In genomic region chr19:57814291-57814690, GRCm38 (mm10) we compare ENCODE assay signal across 25 mouse cellular contexts.
DNase-seq lines count a peak whose midpoint lies in the region; ATAC-seq and TF ChIP-seq lines count a peak whose summit lies in the region.
"Had no signal": no experiment of that assay in that cellular context is flagged by ENCODE, and none has a peak within 500 bp of the region (broad histone marks: within the 10 kb centered on the region; RNA-seq: fewer than 3 reads in every experiment).

No protein-coding gene starts in this region.

- H3K36me3 ChIP-seq in kidney, adult 2 months (ENCODE audit: control insufficient read depth, insufficient read depth, low read length): no peaks in the 10 kb centered on the region
- no peaks in the 10 kb centered on the region; the same call in 1 of the 2 replicates for H3K36me3 ChIP-seq in kidney, embryonic 14.5 days (ENCODE audit: control insufficient read depth, insufficient read depth, low read length)
- H3K36me3 ChIP-seq in midbrain, postnatal 0 days (ENCODE audit: insufficient read depth, low read length): no peaks in the 10 kb centered on the region
- H3K36me3 ChIP-seq in midbrain, embryonic 13.5 days: no peaks in the 10 kb centered on the region
- H3K36me3 ChIP-seq: embryonic facial prominence, embryonic 13.5 days; limb, embryonic 15.5 days; liver, embryonic 15.5 days; midbrain, embryonic 15.5 days; neural tube, embryonic 15.5 days had no signal

- no peak overlapping the region for H3K4me2 ChIP-seq in kidney, embryonic 14.5 days (replicated peaks; ENCODE audit: low read depth, low read length)
- H3K4me2 ChIP-seq in midbrain, postnatal 0 days (ENCODE audit: low read depth, low read length, poor library complexity, severe bottlenecking): no peak overlapping the region
- no peak overlapping the region for H3K4me2 ChIP-seq in midbrain, embryonic 13.5 days (replicated peaks)
- H3K4me2 ChIP-seq: embryonic facial prominence, embryonic 13.5 days; limb, embryonic 15.5 days; liver, embryonic 15.5 days; midbrain, embryonic 15.5 days; neural tube, embryonic 15.5 days had no signal

- no peak overlapping the region for H3K9ac ChIP-seq in kidney, embryonic 14.5 days (ENCODE audit: low read depth, low read length)
- no peak overlapping the region for H3K9ac ChIP-seq in midbrain, postnatal 0 days (replicated peaks; ENCODE audit: low read length, poor library complexity, severe bottlenecking)
- no peak overlapping the region for H3K9ac ChIP-seq in midbrain, embryonic 13.5 days (replicated peaks)
- H3K9ac ChIP-seq: embryonic facial prominence, embryonic 13.5 days; limb, embryonic 15.5 days; liver, embryonic 15.5 days; midbrain, embryonic 15.5 days; neural tube, embryonic 15.5 days had no signal

- no peak for ATAC-seq in kidney, embryonic 14.5 days (ENCODE audit: low FRiP score, low TSS enrichment)
- ATAC-seq in midbrain, postnatal 0 days (ENCODE audit: low FRiP score): no peak
- no peak for ATAC-seq in midbrain, embryonic 13.5 days
- ATAC-seq: activated CD4-positive, CD25-positive, alpha-beta regulatory T cell, adult 4 months; forebrain, embryonic 14.5 days; midbrain, embryonic 15.5 days had no signal

- H3K4me3 ChIP-seq in kidney, adult 2 months (ENCODE audit: insufficient read depth, low read depth, low read length): no peak overlapping the region
- no peak overlapping the region for H3K4me3 ChIP-seq in kidney, embryonic 14.5 days (ENCODE audit: low read length)
- no peak overlapping the region for H3K4me3 ChIP-seq in midbrain, postnatal 0 days (ENCODE audit: low read depth, low read length)
- no peak overlapping the region for H3K4me3 ChIP-seq in midbrain, embryonic 13.5 days (replicated peaks)
- H3K4me3 ChIP-seq: embryonic facial prominence, embryonic 13.5 days; gastrocnemius, adult 2 months; limb, embryonic 15.5 days; liver, embryonic 15.5 days; midbrain, embryonic 15.5 days; myocyte; neural tube, embryonic 15.5 days had no signal

- peak; percentile 43 for DNase-seq in kidney, adult 2 months
- DNase-seq in midbrain, postnatal 0 days (ENCODE audit: low spot score): peak; percentile 15
- peak; percentile 30 for DNase-seq in adrenal gland, postnatal 25 days
- peak; percentile 9 for DNase-seq in gonadal fat pad, adult 2 months (ENCODE audit: low read depth)
- DNase-seq in retina, postnatal 1 day: no peak
- DNase-seq: cerebellum, adult 11-12 months; cerebellum, postnatal 36 days; embryo, embryonic 11 days; gastrocnemius, adult 2 months; heart, postnatal 4 days; kidney, adult 18-20 months; left cerebral cortex, postnatal 4 days; lung, postnatal 4 days; thymus, adult 2 months had no signal

- TF ChIP-seq POLR2A in kidney, adult 2 months (IDR thresholded peaks at IDR 0.05; ENCODE audit: low read depth, low read length): no peak

- H3K9me3 ChIP-seq in kidney, embryonic 14.5 days (ENCODE audit: control insufficient read depth, low read length): no peaks in the 10 kb centered on the region
- H3K9me3 ChIP-seq in midbrain, postnatal 0 days (ENCODE audit: low read length): no peaks in the 10 kb centered on the region
- H3K9me3 ChIP-seq in midbrain, embryonic 13.5 days: no peaks in the 10 kb centered on the region
- H3K9me3 ChIP-seq: embryonic facial prominence, embryonic 13.5 days; limb, embryonic 15.5 days; liver, embryonic 15.5 days; midbrain, embryonic 15.5 days; neural tube, embryonic 15.5 days had no signal

- H3K27me3 ChIP-seq in kidney, adult 2 months (replicated peaks; ENCODE audit: control insufficient read depth, insufficient read depth, low read length): no peaks in the 10 kb centered on the region
- H3K27me3 ChIP-seq in kidney, embryonic 14.5 days (ENCODE audit: control insufficient read depth, insufficient read depth, low read length): no peaks in the 10 kb centered on the region
- no peaks in the 10 kb centered on the region for H3K27me3 ChIP-seq in midbrain, postnatal 0 days (ENCODE audit: insufficient read depth, low read length)
- H3K27me3 ChIP-seq in midbrain, embryonic 13.5 days: no peaks in the 10 kb centered on the region
- H3K27me3 ChIP-seq: embryonic facial prominence, embryonic 13.5 days; limb, embryonic 15.5 days; liver, embryonic 15.5 days; midbrain, embryonic 15.5 days; neural tube, embryonic 15.5 days had no signal

- peaks cover 3% of the 10 kb centered on the region; the same call in 1 of the 2 replicates for H3K4me1 ChIP-seq in kidney, adult 2 months (ENCODE audit: control insufficient read depth, insufficient read depth, low read length)
- 0 out of 2 replicates have a peak, but pooled peaks cover 3% of the 10 kb centered on the region for H3K4me1 ChIP-seq in kidney, embryonic 14.5 days (ENCODE audit: control insufficient read depth, insufficient read depth, low read length)
- no peaks in the 10 kb centered on the region for H3K4me1 ChIP-seq in midbrain, postnatal 0 days (ENCODE audit: insufficient read depth, low read length)
- 0 out of 2 replicates have a peak, but pooled peaks cover 2% of the 10 kb centered on the region for H3K4me1 ChIP-seq in midbrain, embryonic 13.5 days (replicated peaks)
- H3K4me1 ChIP-seq: limb, embryonic 15.5 days; liver, embryonic 15.5 days had no signal

- TF ChIP-seq CTCF in kidney, adult 2 months (conservative IDR thresholded peaks at IDR 0.05; ENCODE audit: insufficient read depth, insufficient read length, low read depth, low read length): no peak
- no peak for TF ChIP-seq CTCF in midbrain, postnatal 0 days (IDR thresholded peaks at IDR 0.05)

- 57% methylated on average over 6 of the region's 6 CpGs for WGBS in kidney, adult 2 months
- WGBS in kidney, embryonic 14.5 days: 72% methylated on average over 6 of the region's 6 CpGs
- 76% methylated on average over 6 of the region's 6 CpGs for WGBS in midbrain, postnatal 0 days
- 85% methylated on average over 6 of the region's 6 CpGs for WGBS in midbrain, embryonic 13.5 days

- no peak overlapping the region for H3K27ac ChIP-seq in kidney, adult 2 months (ENCODE audit: insufficient read depth, low read depth, low read length)
- no peak overlapping the region for H3K27ac ChIP-seq in kidney, embryonic 14.5 days (ENCODE audit: low read depth, low read length)
- no peak overlapping the region for H3K27ac ChIP-seq in midbrain, postnatal 0 days (ENCODE audit: low read depth, low read length)
- no peak overlapping the region for H3K27ac ChIP-seq in midbrain, embryonic 13.5 days
- H3K27ac ChIP-seq: embryonic facial prominence, embryonic 13.5 days; gastrocnemius, adult 2 months; limb, embryonic 15.5 days; liver, embryonic 15.5 days; midbrain, embryonic 15.5 days; neural tube, embryonic 15.5 days; stomach, postnatal 0 days had no signal
